Mouse (Mus musculus) effector memory CD4-positive, alpha-beta T cell, adult 7 months (primary cell): Measurements from ENCODE around the gene Tln2. TPM values are rescaled to one million over a fixed set of nuclear protein-coding genes. Genes with fewer than 3 reads are reported as not detected.

Experiments used
- polyA plus RNA-seq: library from polyadenylated mRNA; unstranded; fragments of 100-300 nt; shearing (Covaris generic); gene quantifications from one replicate; pipeline ENCODE4 v1.2.1, GENCODE M21; 2017

The Tln2 gene
- polyA plus RNA-seq: 0.61 TPM

DNA sequence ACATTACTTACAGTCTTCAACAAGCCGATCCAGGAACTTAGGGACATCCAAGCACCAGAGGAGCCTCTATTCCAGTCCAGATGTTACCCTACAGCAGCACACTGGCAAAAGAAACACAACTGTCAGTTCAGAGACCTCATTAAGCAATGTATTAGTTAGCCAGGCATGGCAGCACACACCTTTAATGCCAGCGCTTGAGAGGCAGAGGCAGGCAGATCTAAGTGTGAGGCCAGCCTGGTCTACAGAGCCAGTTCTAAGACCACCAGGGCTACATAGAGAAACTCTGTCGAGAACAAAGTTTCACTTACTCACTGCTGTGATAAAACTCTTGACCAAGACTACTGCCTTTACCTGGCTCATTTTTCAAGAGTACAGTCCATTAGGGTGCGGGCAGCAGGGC, at the start of gene Tln2:
TSS of gene Tln2 (minus strand) at position 101 of the 400 bp plus-strand sequence.

Other genes with a start within 250 kb of the Tln2 start
- 0.96 TPM for gene C2cd4b, start 199.7 kb upstream of the Tln2 start, polyA plus RNA-seq